Mouse (Mus musculus): ENCODE measurements around the gene Mogs. TPM values are rescaled to one million over a fixed set of nuclear protein-coding genes. Genes with fewer than 3 reads are reported as not detected.

Gene Mogs
- polyA plus RNA-seq, 1 experiment: 32.5 TPM

DNA sequence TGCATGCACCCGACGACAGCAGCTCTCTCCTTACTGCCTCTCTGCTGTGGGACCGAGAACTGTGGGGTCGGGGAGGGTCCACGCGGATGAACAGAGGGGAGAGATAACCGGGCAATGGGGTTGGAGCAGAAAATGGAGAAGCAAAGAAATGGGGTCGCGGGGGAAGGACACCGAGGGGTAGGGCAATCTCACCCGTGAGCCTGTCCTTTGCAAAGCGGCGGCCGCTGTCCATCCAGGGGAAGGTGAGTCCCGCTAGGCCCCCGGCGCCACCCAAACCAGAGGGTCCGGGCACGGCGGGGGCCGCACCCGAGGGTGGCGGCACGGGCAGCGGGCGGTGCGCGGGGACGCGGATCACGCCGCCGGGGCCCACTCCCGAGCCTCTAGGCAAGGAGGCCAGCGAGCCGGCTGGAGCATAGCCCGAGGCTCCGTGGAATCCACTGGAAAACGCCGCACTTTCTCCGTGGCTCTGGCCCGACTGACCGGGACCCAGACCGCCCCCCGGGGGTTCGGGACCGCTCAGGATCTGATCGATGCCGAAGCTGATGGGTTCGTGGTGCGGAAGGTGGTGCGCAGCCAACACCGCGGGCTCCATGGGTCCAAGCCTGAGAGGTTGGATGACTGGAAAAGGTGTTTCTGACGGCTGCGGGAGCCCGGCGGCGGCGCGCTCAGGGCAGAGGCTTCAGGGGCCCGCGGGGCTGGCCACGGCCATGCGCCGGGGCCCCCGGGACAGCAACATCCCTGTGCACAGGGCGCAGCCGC, 45.6 kb upstream of the Mogs start:
- Histone ChIP-seq H3ac (ENCODE audit: control insufficient read depth, insufficient read length, low read depth) (no peak overlapping the region), H3K79me2 (ENCODE audit: control insufficient read depth, insufficient read depth) (no peaks in the 10 kb centered on the region), H3K27me3 (ENCODE audit: control insufficient read depth, insufficient read depth, insufficient read length) (peaks cover 68% of the 10 kb centered on the region), H3K36me3 (ENCODE audit: control insufficient read depth, insufficient read depth) (no peaks in the 10 kb centered on the region), H3K4me3 (ENCODE audit: insufficient read depth, poor library complexity, severe bottlenecking) (no peak overlapping the region), H3K79me3 (ENCODE audit: low read depth) (no peaks in the 10 kb centered on the region)
- no peak for TF ChIP-seq MYOD1 (IDR thresholded peaks at IDR 0.05; ENCODE audit: control insufficient read depth, insufficient read length, low read depth)
- no peak for TF ChIP-seq USF1 (IDR thresholded peaks at IDR 0.05; ENCODE audit: low read depth)
- TF ChIP-seq FOSL1 (IDR thresholded peaks at IDR 0.05; ENCODE audit: insufficient read depth, low read length, poor library complexity, severe bottlenecking): no peak
- no peak for TF ChIP-seq MYOG (IDR thresholded peaks at IDR 0.05; ENCODE audit: control insufficient read depth, extremely low read depth, insufficient read length)
- no peak for TF ChIP-seq CTCF (IDR thresholded peaks at IDR 0.05; ENCODE audit: control insufficient read depth, insufficient read depth, insufficient read length)
- TF ChIP-seq MAX (IDR thresholded peaks at IDR 0.05): no peak
- TF ChIP-seq CEBPB (IDR thresholded peaks at IDR 0.05; ENCODE audit: low read depth): no peak

GRCm38 (mm10) chr6:83070247-83070310, 45.2 kb upstream of the Mogs start, which contains the start of gene Tlx2:
Gene Tlx2 (minus strand): TSS chr6:83070293.
- TF ChIP-seq FOSL1 (IDR thresholded peaks at IDR 0.05; ENCODE audit: insufficient read depth, low read length, poor library complexity, severe bottlenecking): no peak
- no peak for TF ChIP-seq MAX (IDR thresholded peaks at IDR 0.05)
- no peak for TF ChIP-seq USF1 (IDR thresholded peaks at IDR 0.05; ENCODE audit: low read depth)
- TF ChIP-seq MYOG (IDR thresholded peaks at IDR 0.05; ENCODE audit: control insufficient read depth, extremely low read depth, insufficient read length): no peak
- TF ChIP-seq CTCF (IDR thresholded peaks at IDR 0.05; ENCODE audit: control insufficient read depth, insufficient read depth, insufficient read length): no peak
- no peak for TF ChIP-seq CEBPB (IDR thresholded peaks at IDR 0.05; ENCODE audit: low read depth)
- TF ChIP-seq MYOD1 (IDR thresholded peaks at IDR 0.05; ENCODE audit: control insufficient read depth, insufficient read length, low read depth): no peak
- Histone ChIP-seq H3ac (ENCODE audit: control insufficient read depth, insufficient read length, low read depth) (no peak within 1 kb of the TSS), H3K36me3 (ENCODE audit: control insufficient read depth, insufficient read depth) (no peaks in the 10 kb centered on the region), H3K79me3 (ENCODE audit: low read depth) (no peaks in the 10 kb centered on the region), H3K4me3 (ENCODE audit: insufficient read depth, poor library complexity, severe bottlenecking) (no peak within 1 kb of the TSS), H3K79me2 (ENCODE audit: control insufficient read depth, insufficient read depth) (no peaks in the 10 kb centered on the region), H3K27me3 (ENCODE audit: control insufficient read depth, insufficient read depth, insufficient read length) (peaks cover 65% of the 10 kb centered on the region)

DNA sequence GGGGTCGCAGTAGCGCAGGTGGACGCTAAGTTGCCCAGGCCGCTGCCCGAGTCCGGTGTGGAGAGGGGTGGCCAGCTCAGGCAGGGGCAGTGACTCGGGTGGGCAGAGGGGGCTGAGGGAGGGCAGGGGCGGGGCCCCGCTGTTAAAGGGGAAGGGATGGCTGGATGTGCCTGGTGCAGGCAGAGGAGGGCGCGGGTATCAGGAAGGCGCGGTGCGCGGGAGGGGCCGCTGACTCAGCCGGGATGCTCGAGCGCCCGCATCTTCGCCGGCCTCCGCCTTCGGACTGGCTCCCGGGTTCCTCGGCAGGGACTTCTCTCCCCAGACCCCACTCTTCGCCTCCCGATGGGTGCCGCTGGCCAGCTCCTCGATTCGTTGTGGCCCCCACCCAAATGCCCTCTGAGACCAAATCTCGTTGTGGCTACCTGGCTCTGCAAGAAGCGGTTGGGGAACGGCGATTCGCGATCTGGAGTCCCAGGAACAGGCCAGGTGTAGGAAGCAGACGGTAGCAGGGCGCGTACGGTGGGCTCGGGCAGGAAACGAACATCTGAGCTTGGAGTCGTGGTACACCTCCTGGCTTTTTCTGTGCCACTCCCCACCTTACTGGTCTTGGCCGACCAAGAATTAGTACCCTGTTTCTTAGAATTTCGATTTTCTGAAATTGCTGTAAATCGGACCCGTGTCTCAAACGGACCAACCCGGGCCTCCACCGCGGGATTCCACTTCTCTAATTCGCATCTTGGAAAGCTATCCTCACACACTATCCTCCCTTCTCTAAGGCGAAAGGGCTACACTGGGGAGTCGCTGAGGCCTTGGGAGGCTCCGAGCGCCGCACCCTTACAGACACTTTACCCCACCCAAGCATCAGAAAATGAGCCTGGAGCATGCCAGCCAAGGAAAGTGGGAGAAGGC, 44.7 kb upstream of the Mogs start:
- H3K36me3 ChIP-seq (ENCODE audit: control insufficient read depth, insufficient read depth): no peaks in the 10 kb centered on the region

DNA sequence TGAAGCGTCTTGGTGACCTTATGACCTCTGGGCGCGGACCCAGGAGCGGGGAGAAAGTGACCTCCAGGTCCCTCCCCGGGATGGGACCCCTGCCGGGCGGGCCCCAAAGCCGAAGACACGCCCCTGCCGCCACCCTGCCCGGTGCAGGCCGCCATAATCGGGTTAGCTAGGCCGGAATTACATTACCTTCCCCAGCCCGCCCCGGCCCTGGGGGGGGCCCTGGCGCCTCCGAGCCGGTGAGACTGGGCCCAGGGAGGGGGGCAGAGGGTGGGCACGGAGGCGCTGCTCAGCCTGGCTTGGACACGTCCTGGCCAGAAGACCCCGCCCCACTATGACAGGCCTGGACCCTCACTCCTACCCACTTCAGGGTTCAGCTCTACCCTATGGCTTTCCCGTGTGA, 44.1 kb upstream of the Mogs start:
- Histone ChIP-seq H3K79me2 (ENCODE audit: control insufficient read depth, insufficient read depth) (no peaks in the 10 kb centered on the region), H3K36me3 (ENCODE audit: control insufficient read depth, insufficient read depth) (no peaks in the 10 kb centered on the region), H3K27me3 (ENCODE audit: control insufficient read depth, insufficient read depth, insufficient read length) (peaks cover 62% of the 10 kb centered on the region), H3K4me3 (ENCODE audit: insufficient read depth, poor library complexity, severe bottlenecking) (no peak overlapping the region), H3ac (ENCODE audit: control insufficient read depth, insufficient read length, low read depth) (no peak overlapping the region), H3K79me3 (ENCODE audit: low read depth) (no peaks in the 10 kb centered on the region)
- no peak for TF ChIP-seq CTCF (IDR thresholded peaks at IDR 0.05; ENCODE audit: control insufficient read depth, insufficient read depth, insufficient read length)
- TF ChIP-seq FOSL1 (IDR thresholded peaks at IDR 0.05; ENCODE audit: insufficient read depth, low read length, poor library complexity, severe bottlenecking): no peak
- TF ChIP-seq MAX (IDR thresholded peaks at IDR 0.05): no peak
- TF ChIP-seq MYOD1 (IDR thresholded peaks at IDR 0.05; ENCODE audit: control insufficient read depth, insufficient read length, low read depth): no peak
- no peak for TF ChIP-seq USF1 (IDR thresholded peaks at IDR 0.05; ENCODE audit: low read depth)

More for the DNA sequence above, 44.7 kb upstream of the Mogs start:
- Histone ChIP-seq H3K79me3 (ENCODE audit: low read depth) (no peaks in the 10 kb centered on the region), H3K79me2 (ENCODE audit: control insufficient read depth, insufficient read depth) (no peaks in the 10 kb centered on the region), H3K27me3 (ENCODE audit: control insufficient read depth, insufficient read depth, insufficient read length) (peaks cover 65% of the 10 kb centered on the region), H3K4me3 (ENCODE audit: insufficient read depth, poor library complexity, severe bottlenecking) (no peak overlapping the region), H3ac (ENCODE audit: control insufficient read depth, insufficient read length, low read depth) (no peak overlapping the region)
- TF ChIP-seq USF1 (IDR thresholded peaks at IDR 0.05; ENCODE audit: low read depth) (no peak), CEBPB (IDR thresholded peaks at IDR 0.05; ENCODE audit: low read depth) (no peak), MAX (IDR thresholded peaks at IDR 0.05) (no peak), MYOG (IDR thresholded peaks at IDR 0.05; ENCODE audit: control insufficient read depth, extremely low read depth, insufficient read length) (no peak), CTCF (IDR thresholded peaks at IDR 0.05; ENCODE audit: control insufficient read depth, insufficient read depth, insufficient read length) (no peak), FOSL1 (IDR thresholded peaks at IDR 0.05; ENCODE audit: insufficient read depth, low read length, poor library complexity, severe bottlenecking) (no peak), MYOD1 (IDR thresholded peaks at IDR 0.05; ENCODE audit: control insufficient read depth, insufficient read length, low read depth) (no peak)

DNA sequence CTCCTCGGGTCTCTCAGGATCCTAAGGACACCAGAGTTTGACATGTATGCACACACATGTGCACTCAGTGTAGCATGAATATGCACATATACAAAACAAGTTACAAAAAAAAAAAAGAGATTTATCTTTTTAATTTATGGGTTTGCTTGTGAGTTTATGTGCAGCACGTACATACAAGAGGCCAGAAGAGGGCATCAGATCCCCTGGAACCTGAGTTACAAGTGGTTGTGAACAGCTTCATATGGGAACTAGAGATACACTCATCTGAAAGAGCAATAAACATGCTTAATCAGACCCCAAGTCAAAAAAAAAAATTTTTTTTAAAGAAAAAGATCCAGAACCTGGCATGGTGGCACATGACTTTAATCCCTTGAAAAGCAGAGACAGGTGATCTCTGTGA, 40.3 kb upstream of the Mogs start:
- H3K79me2 ChIP-seq (ENCODE audit: control insufficient read depth, insufficient read depth): peaks cover 14% of the 10 kb centered on the region
- H3K36me3 ChIP-seq (ENCODE audit: control insufficient read depth, insufficient read depth): peaks cover 8% of the 10 kb centered on the region
- no peak overlapping the region for H3ac ChIP-seq (ENCODE audit: control insufficient read depth, insufficient read length, low read depth)
- TF ChIP-seq MYOG (IDR thresholded peaks at IDR 0.05; ENCODE audit: control insufficient read depth, extremely low read depth, insufficient read length) (no peak), CEBPB (IDR thresholded peaks at IDR 0.05; ENCODE audit: low read depth) (no peak), FOSL1 (IDR thresholded peaks at IDR 0.05; ENCODE audit: insufficient read depth, low read length, poor library complexity, severe bottlenecking) (no peak), MAX (IDR thresholded peaks at IDR 0.05) (no peak), CTCF (IDR thresholded peaks at IDR 0.05; ENCODE audit: control insufficient read depth, insufficient read depth, insufficient read length) (no peak), USF1 (IDR thresholded peaks at IDR 0.05; ENCODE audit: low read depth) (no peak), MYOD1 (IDR thresholded peaks at IDR 0.05; ENCODE audit: control insufficient read depth, insufficient read length, low read depth) (no peak)
- peaks cover 6% of the 10 kb centered on the region for H3K79me3 ChIP-seq (ENCODE audit: low read depth)
- H3K27me3 ChIP-seq (ENCODE audit: control insufficient read depth, insufficient read depth, insufficient read length): peaks cover 30% of the 10 kb centered on the region
- H3K4me3 ChIP-seq (ENCODE audit: insufficient read depth, poor library complexity, severe bottlenecking): no peak overlapping the region
